Mouse (Mus musculus): ENCODE data around the gene Clnk.
A peak's percentile ranks its signal among the peaks of the same experiment; 100 is the strongest.

Clnk gene

DNA sequence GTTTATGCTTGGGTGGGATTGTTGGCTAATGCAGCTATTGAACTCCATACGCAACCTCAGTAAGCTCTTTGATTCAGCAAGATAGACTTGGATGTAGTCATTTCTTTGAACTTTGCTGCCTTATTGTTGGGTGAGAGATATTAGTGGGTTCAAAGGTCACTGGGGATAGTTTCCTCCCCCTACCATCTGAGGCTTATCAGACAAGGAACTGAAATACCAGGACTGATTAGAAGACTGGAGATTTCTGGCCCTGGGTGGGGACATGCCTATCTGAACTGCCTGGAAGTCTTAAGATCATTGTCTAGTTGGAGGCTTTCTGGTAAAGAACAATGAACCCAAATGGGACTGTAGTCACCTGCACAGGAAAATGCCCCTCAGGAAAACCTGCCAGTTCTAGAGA, 26.4 kb downstream of the Clnk start:
- no peak for DNase-seq (ENCODE audit: low spot score)

DNA sequence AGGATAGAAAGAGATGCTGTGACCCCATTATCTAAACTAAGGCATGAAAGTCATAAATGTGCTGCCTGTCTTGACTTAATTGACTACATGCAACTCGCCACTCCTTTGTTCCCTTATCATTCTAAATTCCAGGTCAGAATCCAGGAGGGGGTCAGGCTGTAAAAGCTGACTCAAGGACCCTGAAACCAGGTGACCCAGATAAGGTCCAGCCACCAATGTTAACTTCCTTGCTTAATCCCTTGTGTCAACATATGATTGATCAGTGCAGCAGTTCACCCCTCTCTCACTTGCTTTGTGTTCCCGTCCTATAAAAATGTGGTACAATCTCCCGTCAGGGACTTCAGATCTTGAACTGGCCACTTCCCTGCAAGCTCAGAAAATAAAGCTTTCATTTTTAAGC, 31.1 kb downstream of the Clnk start:
- no peak for DNase-seq (ENCODE audit: low spot score)

DNA sequence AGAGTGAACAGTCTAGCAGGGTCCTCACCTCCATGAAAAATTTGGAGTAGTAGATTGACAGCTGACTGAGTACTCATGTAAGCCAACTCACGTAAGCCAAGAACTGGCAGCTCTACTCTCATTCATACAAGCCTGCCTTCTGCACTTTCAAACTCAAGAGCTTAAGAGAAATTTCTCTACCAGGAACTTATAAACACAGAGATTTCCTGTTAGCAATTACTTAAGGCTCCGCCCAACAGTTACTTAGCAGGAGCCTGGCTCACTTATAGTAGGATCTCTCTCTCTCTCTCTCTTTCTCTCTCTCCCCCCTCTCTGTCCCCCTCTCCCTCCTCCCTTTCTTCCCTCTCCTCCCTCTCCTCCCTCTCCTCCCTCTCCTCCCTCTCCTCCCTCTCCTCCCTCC, 32.3 kb downstream of the Clnk start:
- DNase-seq (ENCODE audit: low spot score), result no peak

DNA sequence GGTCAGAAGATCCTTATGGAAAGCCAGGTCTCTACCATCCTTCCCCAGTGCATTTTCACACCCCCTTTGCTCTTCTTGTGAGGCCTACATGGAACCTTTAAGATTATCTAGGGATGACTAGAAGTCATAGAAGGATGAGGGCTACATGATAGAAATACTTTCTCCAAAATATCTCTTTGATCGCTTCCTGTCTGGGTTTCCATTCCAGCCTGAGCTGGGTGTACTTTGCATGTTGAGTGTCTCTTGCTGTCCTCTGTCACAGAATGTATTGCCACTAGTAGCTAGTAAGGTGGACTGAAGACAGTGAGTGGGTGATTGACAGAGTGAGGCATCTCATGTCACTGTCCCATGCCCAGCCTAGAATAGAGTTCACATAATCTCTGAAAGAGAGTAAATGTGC, 36.6 kb downstream of the Clnk start:
- DNase-seq (ENCODE audit: low spot score), result no peak

DNA sequence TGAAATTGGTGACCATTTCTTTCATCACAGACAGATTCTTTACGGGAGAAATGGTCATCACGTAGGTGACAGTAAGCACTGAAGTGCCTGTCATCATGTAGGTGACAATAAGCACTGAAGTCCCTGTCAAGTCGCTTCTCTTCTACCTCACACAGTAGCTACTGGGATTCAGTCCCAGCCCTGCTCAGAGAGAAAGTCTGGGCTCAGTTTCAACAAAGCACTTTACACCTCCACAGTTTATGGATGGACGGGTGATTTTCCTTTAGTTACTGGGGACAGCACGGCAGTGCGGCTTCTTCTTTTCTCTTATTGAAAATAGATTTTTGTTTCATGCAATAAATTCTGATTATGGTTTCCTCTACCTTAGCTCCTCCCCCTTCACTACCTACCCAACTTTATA, 49.3 kb downstream of the Clnk start:
- DNase-seq (ENCODE audit: low spot score), result no peak

DNA sequence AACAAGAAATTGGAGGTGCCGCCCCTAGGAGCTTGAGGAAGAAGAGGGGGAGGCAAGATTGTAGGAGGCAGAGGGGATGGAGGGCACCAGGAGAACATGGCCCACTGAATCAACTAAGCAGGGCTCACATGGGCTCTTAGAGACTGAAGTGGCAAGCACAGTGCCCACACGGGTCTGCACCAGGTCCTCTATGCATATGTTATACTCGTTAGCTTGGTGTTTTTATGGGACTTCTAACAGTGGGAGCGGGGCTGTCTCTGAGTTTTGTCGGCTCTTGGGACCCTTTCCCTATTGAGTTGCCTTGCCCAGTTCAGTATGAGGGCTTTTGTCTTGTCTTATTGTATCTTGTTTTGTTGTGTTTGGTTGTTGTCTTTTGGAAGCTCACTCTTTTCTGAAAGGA, 50.0 kb downstream of the Clnk start:
- DNase-seq (ENCODE audit: low spot score), result no peak

DNA sequence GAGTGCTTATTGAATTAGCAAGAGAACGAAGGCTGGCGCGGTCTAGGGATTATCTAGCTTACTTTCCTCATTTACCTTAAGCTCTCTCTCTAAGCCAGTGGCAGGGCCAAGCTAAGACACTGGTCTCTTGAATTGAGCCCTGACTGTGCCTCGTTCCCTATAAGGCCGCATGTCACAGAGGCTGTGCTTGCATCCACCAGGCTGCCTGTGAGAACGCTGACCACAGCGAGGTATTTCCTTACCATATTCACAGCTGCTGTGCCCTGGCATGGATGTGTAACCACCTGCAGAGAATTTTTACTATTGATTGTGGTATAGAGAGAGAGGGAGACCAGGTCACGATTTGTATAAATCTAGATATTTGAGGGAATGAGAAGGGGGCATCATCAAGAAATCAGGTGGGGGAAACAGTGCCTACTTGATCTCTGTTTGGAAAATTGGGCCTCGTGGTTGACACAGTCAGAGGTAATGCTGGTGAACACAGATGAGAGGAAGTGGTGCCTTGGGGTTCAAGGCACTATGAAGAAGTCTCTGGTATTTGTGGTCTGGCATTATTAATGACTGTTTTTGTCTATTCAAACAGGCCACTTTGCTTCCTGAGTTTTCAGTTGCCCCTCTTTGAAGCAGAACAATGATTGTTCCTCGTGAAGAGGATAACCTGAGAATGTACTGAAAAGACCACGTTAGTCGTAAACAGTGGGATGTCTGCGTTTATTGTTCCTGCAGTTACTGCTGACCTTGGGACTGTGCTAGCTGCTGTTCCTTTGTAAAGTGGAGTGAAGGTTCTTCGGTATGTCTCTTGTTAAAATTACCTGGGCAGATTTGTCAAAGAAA, 52.3 kb downstream of the Clnk start:
- DNase-seq (ENCODE audit: low spot score), result no peak

DNA sequence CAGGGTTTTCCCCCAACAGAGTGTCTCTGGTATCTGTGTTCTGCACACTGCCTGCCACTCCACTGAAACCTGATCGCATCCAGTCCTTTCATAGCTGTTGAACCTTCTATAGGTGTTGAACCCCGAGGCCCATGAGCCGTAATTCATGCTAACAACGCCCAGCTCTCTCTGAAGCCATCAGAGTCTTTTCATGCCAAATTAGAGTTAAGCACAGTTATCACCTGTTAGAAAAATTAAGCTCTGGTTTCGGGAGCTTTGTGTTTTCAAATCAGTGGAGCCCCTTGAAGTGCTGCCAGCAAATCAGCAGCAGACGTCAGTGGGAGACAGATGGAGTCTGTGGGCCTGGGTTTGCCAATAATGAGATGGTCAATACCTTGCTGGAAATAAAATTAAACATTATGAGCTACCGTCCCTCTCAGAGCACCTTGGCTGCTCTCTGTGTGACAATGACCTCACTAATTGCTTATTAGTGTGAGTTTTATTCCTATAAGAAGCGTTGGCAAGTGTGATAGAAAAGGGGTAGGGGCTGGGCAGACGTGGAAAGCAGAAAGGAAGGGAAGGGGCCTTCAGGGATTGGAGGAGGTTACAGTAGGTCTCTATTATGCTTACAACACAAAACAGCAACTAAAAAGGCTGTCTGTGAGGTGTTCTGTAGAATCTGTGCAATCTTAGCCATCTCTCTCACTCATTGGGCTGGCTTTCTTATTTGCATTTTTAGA, 63.1 kb downstream of the Clnk start:
- no peak for DNase-seq (ENCODE audit: low spot score)

DNA sequence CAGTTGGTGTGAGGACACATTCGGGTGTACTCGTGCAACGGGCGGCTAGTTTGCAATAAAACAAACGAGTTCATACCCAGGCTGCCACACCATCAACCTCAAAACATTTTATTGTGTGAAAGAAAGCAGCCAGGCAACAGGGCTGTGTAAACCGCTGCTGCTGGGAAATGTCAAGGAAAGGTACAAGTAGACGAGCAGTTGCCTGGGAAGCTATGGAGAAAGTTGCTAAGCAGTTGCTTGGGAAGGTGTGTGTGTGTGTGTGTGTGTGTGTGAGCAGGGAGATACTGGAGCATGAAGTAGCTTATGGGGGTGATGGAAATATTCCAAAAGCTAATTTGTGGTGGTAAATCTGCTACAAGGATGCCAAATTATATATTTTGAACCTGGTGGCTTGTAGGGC, 63.7 kb downstream of the Clnk start:
- DNase-seq (ENCODE audit: low spot score), result no peak

DNA sequence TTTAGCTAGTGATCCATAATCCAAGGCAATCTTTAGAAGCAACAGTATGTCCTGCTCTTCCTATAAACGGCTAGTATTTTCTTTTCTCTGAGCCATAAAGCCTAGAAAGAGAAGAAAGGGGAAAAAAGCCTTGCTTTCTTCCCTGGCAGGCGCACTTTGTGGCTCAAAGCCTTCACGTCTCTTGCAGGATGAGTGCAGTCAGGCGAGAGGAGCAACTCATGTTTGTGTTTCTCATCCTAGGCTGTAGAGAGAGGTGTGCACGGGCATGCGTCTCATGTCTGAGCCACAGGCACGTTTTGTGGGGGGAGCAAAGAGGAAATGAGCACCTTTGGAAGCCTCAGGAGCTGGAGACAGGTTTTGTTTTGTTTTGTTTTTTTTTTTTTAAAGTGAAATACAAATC, 64.2 kb downstream of the Clnk start:
- DNase-seq (ENCODE audit: low spot score), result no peak

DNA sequence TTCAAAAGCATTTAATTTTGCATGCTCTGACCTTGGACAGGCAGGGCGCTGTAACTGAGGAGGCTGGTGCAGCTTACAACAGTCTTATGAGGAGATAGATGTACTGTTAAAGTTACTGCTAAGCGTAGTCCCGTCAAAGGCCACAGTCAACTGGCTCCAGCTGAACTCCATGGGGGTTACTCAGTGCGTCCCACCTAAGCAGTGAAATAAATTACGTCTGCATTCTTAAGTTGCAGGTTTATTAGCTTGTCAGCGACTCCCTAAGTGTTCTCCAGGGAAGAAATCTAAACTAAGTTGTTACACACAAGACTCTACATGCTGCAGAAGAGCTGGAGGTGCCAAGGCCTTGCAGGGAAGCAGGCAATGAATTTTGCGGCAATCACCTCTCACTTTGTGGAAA, 77.7 kb downstream of the Clnk start:
- no peak for DNase-seq (ENCODE audit: low spot score)

DNA sequence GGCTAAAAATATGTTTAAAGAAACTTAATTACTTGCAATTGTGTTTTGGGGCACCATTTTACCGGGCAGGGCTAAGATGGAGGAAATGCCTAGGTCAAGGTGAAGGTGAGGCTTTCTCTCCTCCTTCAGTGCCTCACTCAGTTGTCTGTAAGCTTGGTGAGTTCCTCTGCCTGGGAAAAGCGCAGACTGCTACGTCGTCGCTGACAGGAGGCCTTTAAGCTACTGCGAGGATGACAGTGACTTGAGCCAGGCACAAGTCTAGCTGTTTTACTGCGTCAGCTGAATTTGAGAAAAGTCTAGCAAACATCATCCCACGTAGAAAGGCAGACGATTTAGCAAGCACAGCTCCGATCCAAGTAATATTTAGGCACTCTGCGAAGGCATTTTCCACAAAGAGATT, 81.5 kb downstream of the Clnk start:
- no peak for DNase-seq (ENCODE audit: low spot score)

DNA sequence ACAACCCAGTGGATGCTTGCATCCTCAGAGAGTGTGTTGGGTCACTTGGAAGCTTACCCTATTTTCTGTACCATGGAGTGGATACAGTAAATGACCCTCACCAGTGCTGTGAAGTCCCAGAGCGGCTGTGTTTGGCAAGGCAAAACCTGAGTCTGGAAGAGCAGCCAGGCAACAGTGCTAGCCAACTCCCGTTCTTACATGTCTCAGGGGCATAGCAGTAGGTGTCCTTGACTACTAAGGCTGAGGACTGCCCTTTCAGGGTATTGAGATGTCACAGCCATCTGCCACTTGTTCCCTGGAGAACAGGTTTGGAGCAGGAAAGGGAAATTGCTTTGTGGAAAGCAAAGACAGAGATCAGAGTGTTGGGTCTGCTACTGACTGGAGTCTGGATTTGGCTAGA, 85.5 kb downstream of the Clnk start:
- no peak for DNase-seq (ENCODE audit: low spot score)

DNA sequence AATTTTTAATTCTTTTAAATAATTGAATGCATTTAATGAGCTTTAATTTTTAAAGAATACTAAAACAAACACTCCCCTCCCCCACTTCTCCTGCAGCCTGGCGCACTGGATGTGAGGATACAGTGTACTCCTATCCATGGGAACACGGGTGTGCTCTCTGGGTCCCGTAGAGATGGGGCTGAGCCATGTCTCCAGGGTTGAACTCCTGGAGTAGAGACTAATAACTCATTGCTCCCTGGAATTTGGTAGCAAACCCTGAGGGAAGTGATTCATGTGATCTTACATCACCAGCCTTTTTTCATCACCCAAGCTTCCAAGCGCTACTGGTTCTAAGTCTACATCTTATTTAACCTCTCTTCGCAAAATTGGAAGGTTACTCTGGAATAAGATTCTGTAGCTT, 87.8 kb downstream of the Clnk start:
- no peak for DNase-seq (ENCODE audit: low spot score)

DNA sequence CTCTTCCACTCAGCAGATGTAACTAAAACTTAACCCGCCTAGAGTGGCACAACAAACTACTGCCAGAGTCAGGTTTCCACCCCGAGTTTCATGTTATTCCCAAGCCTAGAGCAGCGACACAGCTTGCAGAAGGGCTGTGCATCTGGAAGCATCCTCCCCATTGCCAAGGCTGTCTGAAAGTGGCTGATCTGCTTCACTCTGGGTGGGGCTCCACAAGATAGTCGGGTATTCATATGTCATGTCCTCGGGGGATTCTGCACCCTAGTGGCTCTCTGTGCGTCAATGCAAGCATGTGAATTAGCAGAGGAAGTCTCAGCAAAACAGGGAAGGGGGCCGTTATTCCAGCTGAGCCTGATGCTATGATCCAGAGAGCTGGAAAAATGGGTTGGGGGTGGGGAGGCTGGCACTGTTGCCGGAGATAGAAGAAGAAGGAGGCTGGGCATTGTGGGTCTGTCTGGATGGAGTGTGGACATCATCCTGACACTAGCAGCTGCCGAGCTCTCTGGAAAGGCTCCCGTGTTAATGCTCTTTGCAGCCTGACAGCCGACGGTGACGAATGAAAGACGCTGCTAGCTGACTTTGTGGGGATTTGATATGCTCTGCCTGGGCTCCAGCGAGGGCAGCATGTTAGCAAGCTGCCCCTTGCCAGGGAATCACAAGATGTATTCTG, 88.6 kb downstream of the Clnk start:
- DNase-seq (ENCODE audit: low spot score), result no peak

DNA sequence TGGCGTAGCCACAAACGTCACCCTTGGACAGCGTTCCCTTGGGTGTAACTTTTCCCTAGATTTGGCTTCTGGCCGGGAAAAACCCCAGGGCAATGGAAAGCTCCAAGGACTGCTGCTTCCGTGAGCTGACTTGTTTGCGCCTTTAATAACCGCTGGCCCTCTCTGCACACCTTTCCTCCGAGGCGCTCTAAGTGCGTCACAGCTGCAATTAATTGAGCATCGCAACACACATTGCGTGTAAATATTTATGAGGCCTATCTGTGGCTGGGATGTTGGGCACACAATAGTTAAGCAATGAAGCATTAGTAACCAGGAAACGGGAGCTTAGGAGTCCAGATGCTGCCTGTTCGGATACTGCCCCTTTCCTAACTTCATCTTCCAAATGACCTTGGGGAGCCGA, 90.5 kb downstream of the Clnk start:
- DNase-seq (ENCODE audit: low spot score), result no peak

DNA sequence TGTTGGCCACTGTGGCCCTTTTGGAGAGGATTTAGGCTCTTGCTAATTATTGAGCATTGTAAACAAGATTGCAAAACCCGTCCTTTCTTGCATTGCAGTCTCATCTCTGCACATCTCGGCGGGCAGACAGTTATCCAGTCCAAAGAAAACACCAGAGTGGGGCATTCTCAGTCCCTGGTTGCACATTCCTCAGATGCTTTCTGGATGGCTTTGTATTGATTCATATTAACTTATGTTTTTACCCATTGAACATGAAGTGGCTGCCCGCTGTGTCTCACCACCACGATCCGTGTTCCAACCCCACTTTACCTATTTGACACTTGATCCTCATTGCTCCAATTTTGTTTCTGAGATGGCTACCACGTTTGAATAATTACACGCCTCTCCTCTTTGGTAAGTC, 90.9 kb downstream of the Clnk start:
- no peak for DNase-seq (ENCODE audit: low spot score)

DNA sequence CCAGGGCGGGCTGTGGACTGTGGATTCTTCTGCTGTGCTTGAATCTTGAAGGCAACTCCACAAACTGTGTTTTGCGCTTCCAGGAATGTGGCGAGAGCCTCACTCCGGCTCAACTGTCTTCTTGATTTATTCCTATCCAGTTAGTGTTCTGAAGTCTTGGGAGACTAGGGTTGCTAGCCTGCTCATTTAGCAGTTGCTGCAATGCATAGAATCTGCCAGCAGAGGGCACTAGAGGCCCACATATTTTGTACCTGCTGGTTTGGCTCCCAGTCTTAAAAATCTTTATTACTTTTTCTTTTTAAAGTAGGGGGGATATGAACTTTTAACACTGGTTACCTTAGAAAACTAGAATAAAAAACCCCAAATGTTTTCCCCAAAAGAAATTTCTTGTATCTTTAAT, 94.8 kb downstream of the Clnk start:
- DNase-seq (ENCODE audit: low spot score), result peak; percentile 45

DNA sequence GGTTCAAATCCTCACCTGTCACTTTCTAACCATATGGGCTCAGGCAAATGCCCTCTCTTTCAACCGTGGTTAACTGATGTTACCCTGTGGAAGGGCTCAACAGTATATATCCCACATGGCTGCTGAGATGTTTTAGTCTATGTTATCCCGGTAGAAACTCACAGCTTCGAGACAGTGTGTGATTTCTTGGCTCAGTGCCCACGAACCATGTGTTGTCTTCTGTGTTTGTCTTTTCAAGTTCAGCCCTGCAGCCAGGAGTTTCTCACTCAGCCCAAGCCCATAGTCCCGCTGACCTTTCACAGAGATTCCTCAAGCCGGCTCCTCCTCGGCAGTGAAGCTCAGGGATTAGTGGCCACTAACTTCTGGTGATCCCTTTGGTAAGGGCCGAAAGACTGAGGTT, 96.0 kb downstream of the Clnk start:
- DNase-seq (ENCODE audit: low spot score), result no peak

DNA sequence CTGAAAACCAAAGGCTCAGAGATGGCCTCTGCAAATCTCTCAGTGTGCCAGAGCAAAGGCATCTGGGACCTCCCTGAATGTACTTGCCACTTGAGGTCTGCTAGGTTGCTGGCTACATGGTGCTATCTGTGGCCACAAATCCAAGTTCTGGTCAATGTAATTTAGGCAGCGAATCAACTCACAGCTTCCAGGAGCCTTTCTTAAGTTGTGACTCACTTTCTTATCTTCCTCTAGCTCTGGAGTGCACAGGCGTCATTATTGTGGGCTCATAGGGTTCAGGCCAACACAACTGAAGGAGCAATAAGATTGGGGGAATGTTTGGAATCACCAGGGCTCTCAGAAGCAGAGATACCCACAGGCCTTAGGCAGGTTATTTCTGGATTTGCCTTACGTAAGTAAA, 96.6 kb downstream of the Clnk start:
- DNase-seq (ENCODE audit: low spot score), result no peak

DNA sequence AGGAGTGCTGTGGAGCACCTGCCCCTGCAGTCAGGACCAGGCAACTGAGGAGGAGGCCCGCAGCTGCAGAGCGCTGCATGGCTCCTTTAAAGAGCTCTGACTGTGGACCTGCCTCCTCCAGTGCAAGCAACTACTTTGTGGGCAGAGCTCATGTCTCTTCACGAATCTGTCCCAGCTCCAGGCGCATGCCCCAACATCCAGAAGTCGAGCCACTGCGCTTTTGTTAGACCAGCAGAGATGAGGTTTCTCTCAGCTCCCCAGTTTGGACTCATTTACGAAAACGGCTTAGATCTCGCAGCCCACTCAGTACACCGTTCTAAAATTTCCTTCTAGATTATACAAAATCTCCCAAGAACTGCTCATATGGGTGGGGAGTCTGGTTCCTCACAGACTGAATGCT, 101.1 kb downstream of the Clnk start:
- no peak for DNase-seq (ENCODE audit: low spot score)

DNA sequence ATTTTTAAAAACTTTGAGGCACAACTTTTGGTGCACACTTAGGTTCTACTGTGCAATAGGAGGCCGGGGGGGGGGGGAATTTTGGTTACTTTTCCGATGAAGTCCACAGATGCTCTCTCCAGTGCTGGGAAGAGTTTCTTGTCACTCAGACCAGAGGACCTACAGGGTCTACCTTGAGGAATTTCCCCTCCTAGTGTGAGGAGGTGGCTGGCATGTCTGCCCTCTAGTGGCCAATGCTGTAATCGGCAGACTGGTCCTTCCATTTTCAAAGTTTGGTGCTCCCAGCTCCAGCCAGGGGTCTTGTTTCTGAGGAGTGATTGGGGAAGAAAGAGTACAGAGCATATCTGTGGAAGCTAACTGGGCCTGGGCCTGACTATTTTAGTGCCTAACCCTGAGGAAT, 121.7 kb downstream of the Clnk start:
- no peak for DNase-seq (ENCODE audit: low spot score)

DNA sequence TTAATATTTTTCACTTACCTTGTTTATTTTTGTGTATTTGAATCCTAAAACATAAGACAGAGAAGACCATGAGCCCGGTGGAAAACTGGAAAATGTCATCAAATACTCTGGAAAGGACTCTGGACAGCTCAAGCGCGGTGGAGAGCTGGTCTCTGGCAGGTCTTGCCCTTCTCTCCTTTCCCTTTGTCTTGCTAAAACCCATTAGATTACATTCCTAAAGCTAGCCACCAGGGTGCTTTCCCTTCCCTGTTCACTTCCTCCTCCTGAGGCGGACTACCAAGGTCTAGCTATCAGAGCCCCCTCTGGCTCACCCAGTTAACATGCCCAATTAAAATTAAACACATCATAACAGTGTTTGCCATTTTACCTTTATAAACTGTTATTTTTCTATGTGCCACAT, 123.9 kb downstream of the Clnk start:
- no peak for DNase-seq (ENCODE audit: low spot score)

All from lung, postnatal 25 days (tissue).